Comparison of ENCODE assay signal across 10 mouse cellular contexts in genomic region chr7:145197042-145197441, GRCm38 (mm10). TPM values are rescaled to one million over a fixed set of nuclear protein-coding genes. Genes with fewer than 3 reads are reported as not detected.
DNase-seq lines count a peak whose midpoint lies in the region; ATAC-seq and TF ChIP-seq lines count a peak whose summit lies in the region.
"Had no signal": no experiment of that assay in that cellular context is flagged by ENCODE, and none has a peak within 500 bp of the region (broad histone marks: within the 10 kb centered on the region; RNA-seq: fewer than 3 reads in every experiment).

No protein-coding gene starts in this region.

- no peak for TF ChIP-seq CTCF in C2C12 (IDR thresholded peaks at IDR 0.05; ENCODE audit: control insufficient read depth, insufficient read depth, insufficient read length)

- no peak overlapping the region for H3K4me3 ChIP-seq in C2C12 (ENCODE audit: insufficient read depth, poor library complexity, severe bottlenecking)
- no peak overlapping the region for H3K4me3 ChIP-seq in heart, embryonic 12.5 days
- H3K4me3 ChIP-seq in kidney, embryonic 15.5 days (replicated peaks) = no peak overlapping the region

- DNase-seq in cerebellum, adult 8-10 months = peak; percentile 27
- peak; percentile 46 to 56 for DNase-seq in left cerebral cortex, postnatal 10 days (ENCODE audit: extremely low spot score in 1 of 2, low spot score in 2 of 2)
- no peak for DNase-seq in neural tube, embryonic 10.5 days (ENCODE audit: extremely low spot score, low spot score)
- no peak for DNase-seq in embryo, embryonic 10 days (ENCODE audit: low spot score)
- DNase-seq: kidney, adult 11 months; lung, postnatal 4 days had no signal

- no peaks in the 10 kb centered on the region for H3K27me3 ChIP-seq in C2C12 (ENCODE audit: control insufficient read depth, insufficient read depth, insufficient read length)
- H3K27me3 ChIP-seq in heart, embryonic 12.5 days (replicated peaks) = no peaks in the 10 kb centered on the region
- H3K27me3 ChIP-seq in kidney, embryonic 15.5 days = no peaks in the 10 kb centered on the region

- H3K4me1 ChIP-seq in heart, embryonic 12.5 days (replicated peaks) = peaks cover 67% of the 10 kb centered on the region
- H3K4me1 ChIP-seq in kidney, embryonic 15.5 days = peaks cover 34% of the 10 kb centered on the region

- no peak overlapping the region for H3K4me2 ChIP-seq in heart, embryonic 12.5 days
- no peak overlapping the region for H3K4me2 ChIP-seq in kidney, embryonic 15.5 days

- no peak overlapping the region for H3K9ac ChIP-seq in heart, embryonic 12.5 days
- H3K9ac ChIP-seq in kidney, embryonic 15.5 days = no peak overlapping the region

- peaks cover 6% of the 10 kb centered on the region; the same call in 1 of the 2 replicates for H3K9me3 ChIP-seq in heart, embryonic 12.5 days (replicated peaks)
- no peaks in the 10 kb centered on the region; the same call in 1 of the 2 replicates for H3K9me3 ChIP-seq in kidney, embryonic 15.5 days (replicated peaks)

- intact Hi-C loops in left cerebral cortex, postnatal 10 days (cut with DNase I) = no loop called here

- no peak overlapping the region for H3ac ChIP-seq in C2C12 (ENCODE audit: control insufficient read depth, insufficient read length, low read depth)

- H3K36me3 ChIP-seq in C2C12 (ENCODE audit: control insufficient read depth, insufficient read depth) = no peaks in the 10 kb centered on the region
- H3K36me3 ChIP-seq in heart, embryonic 12.5 days = no peaks in the 10 kb centered on the region
- H3K36me3 ChIP-seq in kidney, embryonic 15.5 days = no peaks in the 10 kb centered on the region

- 77% methylated on average over 3 of the region's 3 CpGs for WGBS in heart, embryonic 12.5 days
- 71% methylated on average over 3 of the region's 3 CpGs for WGBS in kidney, embryonic 15.5 days

- no peaks in the 10 kb centered on the region for H3K79me2 ChIP-seq in C2C12 (ENCODE audit: control insufficient read depth, insufficient read depth)

- H3K79me3 ChIP-seq in C2C12 (ENCODE audit: low read depth) = no peaks in the 10 kb centered on the region

- peak overlapping the region; percentile 95 for H3K27ac ChIP-seq in heart, embryonic 12.5 days (ENCODE audit: poor library complexity, severe bottlenecking)
- no peak overlapping the region for H3K27ac ChIP-seq in kidney, embryonic 15.5 days

- ATAC-seq in heart, embryonic 12.5 days (ENCODE audit: insufficient number of reproducible peaks, low FRiP score) = no peak
- no peak for ATAC-seq in kidney, embryonic 15.5 days (replicated peaks; ENCODE audit: low FRiP score)
- ATAC-seq in granulocyte monocyte progenitor cell, adult 5-6 weeks (replicated peaks; ENCODE audit: poor library complexity, severe bottlenecking) = no peak

TF ChIP-seq in C2C12, 6 proteins besides CTCF, POLR2A, EP300 and RAD21:
- no peak for TF ChIP-seq FOSL1 (IDR thresholded peaks at IDR 0.05; ENCODE audit: insufficient read depth, low read length, poor library complexity, severe bottlenecking)
- TF ChIP-seq MYOG (IDR thresholded peaks at IDR 0.05; ENCODE audit: control insufficient read depth, extremely low read depth, insufficient read length) = no peak
- peak; percentile 26 for TF ChIP-seq MAX (IDR thresholded peaks at IDR 0.05)
- no peak for TF ChIP-seq MYOD1 (IDR thresholded peaks at IDR 0.05; ENCODE audit: control insufficient read depth, insufficient read length, low read depth)
- no peak for TF ChIP-seq USF1 (IDR thresholded peaks at IDR 0.05; ENCODE audit: low read depth)
- no peak for TF ChIP-seq CEBPB (IDR thresholded peaks at IDR 0.05; ENCODE audit: low read depth)

RNA-seq across cellular contexts. Expression of gene 1810010D01Rik, which starts 10.9 kb away (rescaled TPM):
- polyA plus RNA-seq in C2C12 (2012; fragmentation: generic; extraction: Trizol) = not detected
- polyA plus RNA-seq in heart, embryonic 12.5 days (2016; fragmentation: Nextera tagmentation; extraction: Ambion mirVana) = 0.30 and 0.36 TPM in 2 replicates
- total RNA-seq in left cerebral cortex, postnatal 10 days (2021) = under 1 TPM in 1 of 2 experiments, not detected in 1; 0.73 TPM
- 0.56 TPM in 1 of 2 replicates, not detected in the other for polyA plus RNA-seq in kidney, embryonic 15.5 days (2015; fragmentation: Nextera tagmentation; extraction: Ambion mirVana)
- not detected in 2 replicates for total RNA-seq in granulocyte monocyte progenitor cell, adult 5-6 weeks (2014; fragmentation: Nextera tagmentation)
- total RNA-seq in granulocyte monocyte progenitor cell, adult 5-6 weeks (2017) = not detected in 2 replicates

Comparison
In these comparisons a context has a peak if more than half of its experiments do, and no peak if none do; other contexts are left out.
1. DNase-seq: peak in cerebellum, adult 8-10 months (single experiment) and left cerebral cortex, postnatal 10 days (2 of 2); none in neural tube, embryonic 10.5 days (single experiment) and embryo, embryonic 10 days (single experiment).